Mouse (Mus musculus) midbrain, embryonic 12.5 days (tissue): ENCODE measurements at regions not wholly inside any gene's neighbourhood (a gene's known extent, or its start where the extent isn't known, plus 50 kb on each side); places are given as distances from the start of the nearest gene placed in this dataset.

Experiments
- ATAC-seq: fragments of 200-750 bp; cut with Nextera tagmentation; 2 replicates; pipeline ENCODE4 v1.8.0; 2017; ENCODE audit warnings: low read depth, moderate TSS enrichment, moderate library complexity; ENCODE audit not compliant: low FRiP score
- H3K27ac ChIP-seq: fragments of 300-500 bp; sonication (generic); replicated peaks from 2 replicates; pipeline ENCODE4 v1.5.1; 2016; ENCODE audit warnings: mild to moderate bottlenecking
- H3K27me3 ChIP-seq: fragments of 300-500 bp; sonication (generic); 2 replicates; pipeline ENCODE4 v1.6.1; 2016; ENCODE audit warnings: mild to moderate bottlenecking
- H3K36me3 ChIP-seq: fragments of 300-500 bp; sonication (generic); 2 replicates; pipeline ENCODE4 v1.6.1; 2016
- H3K4me1 ChIP-seq: fragments of 300-500 bp; sonication (generic); 2 replicates; pipeline ENCODE4 v1.6.1; 2016
- H3K4me2 ChIP-seq: fragments of 300-500 bp; sonication (generic); replicated peaks from 2 replicates; pipeline ENCODE4 v1.6.1; 2016; ENCODE audit warnings: mild to moderate bottlenecking, moderate library complexity
- H3K4me3 ChIP-seq: fragments of 300-500 bp; sonication (generic); 2 replicates; pipeline ENCODE4 v1.5.1; 2016; ENCODE audit warnings: mild to moderate bottlenecking
- H3K9ac ChIP-seq: fragments of 300-500 bp; sonication (generic); replicated peaks from 2 replicates; pipeline ENCODE4 v1.6.1; 2016; ENCODE audit warnings: mild to moderate bottlenecking, moderate library complexity
- H3K9me3 ChIP-seq: fragments of 300-500 bp; sonication (generic); 2 replicates; pipeline ENCODE4 v1.6.1; 2016; ENCODE audit warnings: mild to moderate bottlenecking
- WGBS: fragments of 180-500 bp; shearing (Covaris S2); methylation state at CpG from one replicate; pipeline ENCODE4 v1.1.7; 2016; 5-methylcytosine and 5-hydroxymethylcytosine counted together

DNA sequence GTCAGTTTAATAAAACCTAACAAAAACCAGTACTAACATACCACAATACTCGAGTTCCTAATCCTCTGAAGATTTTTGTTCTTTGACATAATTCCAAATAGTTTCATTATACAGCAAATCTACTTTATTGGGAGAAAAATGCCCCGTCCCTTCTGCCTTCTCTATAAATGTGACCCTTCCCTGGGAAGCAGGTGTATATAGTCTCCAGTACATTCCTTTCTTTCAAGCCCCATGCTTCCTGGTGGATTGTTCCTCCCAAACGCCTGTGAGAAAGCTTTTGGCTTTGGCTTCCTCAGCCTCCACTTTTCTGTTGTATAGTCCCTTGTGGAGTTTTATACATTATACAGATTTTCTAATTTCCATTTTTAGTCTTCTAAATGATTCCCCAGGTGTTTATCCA is 1001.8 kb upstream of the Tenm3 start:
- ATAC-seq = no peak
- 0 out of 2 replicates have a peak, but pooled peaks cover 4% of the 10 kb centered on the region for H3K9me3 ChIP-seq
- H3K4me3 ChIP-seq = no peak overlapping the region
- H3K4me2 ChIP-seq = no peak overlapping the region
- 75% methylated on average over 3 of the region's 3 CpGs for WGBS
- no peaks in the 10 kb centered on the region for H3K36me3 ChIP-seq
- no peaks in the 10 kb centered on the region for H3K27me3 ChIP-seq
- no peaks in the 10 kb centered on the region for H3K4me1 ChIP-seq
- H3K27ac ChIP-seq = no peak overlapping the region
- no peak overlapping the region for H3K9ac ChIP-seq

DNA sequence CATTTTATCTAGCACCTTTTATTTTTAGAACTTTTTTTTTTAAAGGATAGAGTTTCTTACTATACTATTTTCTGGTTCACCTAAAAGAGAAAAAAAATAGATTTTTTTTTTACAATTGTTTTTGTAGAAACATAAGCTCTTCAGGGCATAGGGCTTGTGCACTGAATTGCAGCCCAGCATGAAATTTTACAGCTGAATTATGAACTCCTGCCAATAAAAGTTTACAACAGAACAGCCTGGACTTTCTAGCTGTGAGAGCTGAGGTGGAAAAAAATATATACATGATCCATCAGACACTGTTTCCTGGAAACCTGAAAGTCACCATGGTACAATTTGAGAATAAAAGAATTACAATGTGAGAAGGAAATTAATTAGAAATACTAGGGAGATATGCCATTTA is 988.2 kb upstream of the Tenm3 start:
- Histone ChIP-seq H3K4me2 (no peak overlapping the region), H3K27ac (no peak overlapping the region), H3K4me1 (no peaks in the 10 kb centered on the region), H3K9ac (no peak overlapping the region), H3K9me3 (no peaks in the 10 kb centered on the region), H3K4me3 (no peak overlapping the region), H3K27me3 (no peaks in the 10 kb centered on the region), H3K36me3 (no peaks in the 10 kb centered on the region)
- no peak for ATAC-seq

DNA sequence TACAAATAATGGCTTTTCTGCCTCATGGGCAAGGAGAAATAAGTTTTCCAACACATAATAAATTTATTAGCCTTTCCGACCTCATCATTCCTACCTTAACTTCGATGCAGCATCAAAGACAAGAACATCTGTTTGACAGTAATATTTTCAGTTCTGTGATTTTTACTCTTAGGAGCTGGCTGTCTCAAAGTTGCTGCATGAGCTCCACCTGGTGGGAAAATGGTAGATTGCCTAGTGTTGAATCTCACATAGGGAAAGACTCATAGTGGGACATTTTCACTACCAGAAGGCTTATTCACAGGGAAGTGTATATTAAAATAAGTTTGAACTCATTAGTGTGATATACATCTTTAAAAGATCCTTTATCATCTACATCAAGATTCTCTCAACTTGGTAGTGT is 985.6 kb upstream of the Tenm3 start:
- H3K9ac ChIP-seq = no peak overlapping the region
- no peaks in the 10 kb centered on the region for H3K9me3 ChIP-seq
- no peak overlapping the region for H3K4me3 ChIP-seq
- H3K4me1 ChIP-seq = no peaks in the 10 kb centered on the region
- no peaks in the 10 kb centered on the region for H3K36me3 ChIP-seq
- ATAC-seq = 0 out of 2 replicates have a peak, but pooled peaks have one; percentile 56
- no peak overlapping the region for H3K4me2 ChIP-seq
- H3K27ac ChIP-seq = no peak overlapping the region
- WGBS = 31% methylated on average over 2 of the region's 2 CpGs
- no peaks in the 10 kb centered on the region for H3K27me3 ChIP-seq

DNA sequence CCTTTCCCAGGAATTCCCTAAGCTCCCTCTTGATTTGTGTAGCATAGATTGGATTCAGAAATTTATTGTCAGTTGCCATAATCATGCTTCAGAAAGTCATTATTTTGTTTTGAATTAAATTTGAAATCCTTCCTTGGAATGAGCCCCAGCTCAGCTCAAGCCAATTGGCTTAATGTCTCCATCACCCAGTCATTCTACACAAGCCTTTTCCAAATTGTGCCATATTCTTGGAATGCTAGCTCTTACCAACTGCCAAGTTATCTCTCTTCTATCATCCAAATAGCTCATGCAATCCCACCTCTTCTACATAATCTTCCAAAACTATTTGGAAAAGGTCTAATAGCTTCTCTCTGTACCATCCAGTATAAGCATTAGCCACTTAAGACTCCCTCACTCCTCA is 982.5 kb upstream of the Tenm3 start:
- Histone ChIP-seq H3K36me3 (no peaks in the 10 kb centered on the region), H3K4me2 (no peak overlapping the region), H3K27me3 (no peaks in the 10 kb centered on the region), H3K9ac (no peak overlapping the region), H3K4me3 (no peak overlapping the region), H3K9me3 (no peaks in the 10 kb centered on the region), H3K27ac (no peak overlapping the region), H3K4me1 (peaks cover 4% of the 10 kb centered on the region; the same call in 1 of the 2 replicates)
- ATAC-seq = no peak

DNA sequence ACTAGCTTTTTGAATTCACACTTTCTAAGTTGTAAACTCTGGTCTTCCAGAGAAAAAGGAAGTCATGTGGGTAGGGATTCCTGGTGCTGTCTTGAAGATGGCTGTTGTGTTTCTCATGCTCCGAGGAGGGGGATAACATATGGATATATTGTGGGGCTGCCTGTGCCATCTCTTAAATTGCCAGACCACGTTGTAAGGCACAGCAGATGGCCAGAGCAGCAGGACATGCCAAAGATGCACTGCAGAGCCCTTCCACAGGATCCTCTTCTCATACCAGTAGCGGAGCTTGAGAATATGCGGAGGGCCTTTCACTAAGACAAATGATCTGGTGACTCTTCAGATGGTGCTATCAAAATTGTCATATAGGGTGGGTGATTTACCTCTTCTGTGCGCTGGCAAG is 981.2 kb upstream of the Tenm3 start:
- WGBS = 81% methylated on average over 5 of the region's 5 CpGs
- no peaks in the 10 kb centered on the region for H3K27me3 ChIP-seq
- H3K4me1 ChIP-seq = peaks cover 4% of the 10 kb centered on the region; the same call in 1 of the 2 replicates
- H3K27ac ChIP-seq = no peak overlapping the region
- H3K36me3 ChIP-seq = no peaks in the 10 kb centered on the region
- no peak overlapping the region for H3K4me3 ChIP-seq
- no peak overlapping the region for H3K9ac ChIP-seq
- no peak overlapping the region for H3K4me2 ChIP-seq
- no peaks in the 10 kb centered on the region for H3K9me3 ChIP-seq
- ATAC-seq = no peak

DNA sequence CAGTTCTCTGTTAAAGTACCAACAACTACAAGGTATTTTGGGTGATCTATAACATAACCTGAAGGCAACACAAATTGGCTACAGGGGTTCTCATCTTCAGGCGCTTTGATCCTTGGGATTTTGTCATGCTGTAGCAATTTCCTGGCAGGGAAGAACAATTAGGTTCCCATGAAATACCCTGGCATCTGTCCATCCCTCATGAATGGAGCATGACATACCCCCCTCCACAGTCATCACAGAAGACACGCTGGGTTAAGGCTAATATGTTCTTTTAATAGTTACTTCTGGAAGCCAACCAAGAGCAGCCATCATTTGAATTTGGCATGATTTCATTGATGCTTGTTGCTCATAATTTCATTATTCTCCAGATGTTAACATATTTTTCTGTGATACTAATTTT is 979.0 kb upstream of the Tenm3 start:
- H3K27ac ChIP-seq = no peak overlapping the region
- 66% methylated on average over 2 of the region's 2 CpGs for WGBS
- H3K4me3 ChIP-seq = no peak overlapping the region
- H3K36me3 ChIP-seq = no peaks in the 10 kb centered on the region
- H3K27me3 ChIP-seq = no peaks in the 10 kb centered on the region
- no peak for ATAC-seq
- no peak overlapping the region for H3K9ac ChIP-seq
- no peaks in the 10 kb centered on the region for H3K9me3 ChIP-seq
- H3K4me2 ChIP-seq = no peak overlapping the region
- peaks cover 4% of the 10 kb centered on the region; the same call in 1 of the 2 replicates for H3K4me1 ChIP-seq

DNA sequence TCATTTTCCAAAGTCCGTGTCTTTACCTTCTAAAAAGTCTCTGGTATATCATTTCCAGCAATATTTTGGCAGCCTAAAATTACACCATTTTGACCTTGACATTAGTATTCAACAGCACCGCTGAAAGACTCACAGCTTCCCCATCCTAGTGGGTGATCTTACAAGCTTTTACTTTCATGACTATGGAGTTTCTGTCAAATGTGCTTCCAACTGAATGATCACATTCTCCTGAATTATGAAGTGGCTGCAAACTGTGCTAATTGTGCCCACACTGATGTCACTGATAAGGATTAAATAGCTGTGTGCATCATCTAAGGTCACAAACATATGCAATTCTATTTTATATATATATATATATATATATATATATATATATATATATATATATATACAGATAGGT is 955.5 kb upstream of the Tenm3 start:
- Histone ChIP-seq H3K27ac (no peak overlapping the region), H3K4me3 (no peak overlapping the region), H3K9me3 (no peaks in the 10 kb centered on the region), H3K4me1 (peaks cover 8% of the 10 kb centered on the region), H3K9ac (no peak overlapping the region), H3K27me3 (no peaks in the 10 kb centered on the region), H3K36me3 (no peaks in the 10 kb centered on the region), H3K4me2 (no peak overlapping the region)
- no peak for ATAC-seq
- WGBS = 83% methylated on average over 2 of the region's 2 CpGs

DNA sequence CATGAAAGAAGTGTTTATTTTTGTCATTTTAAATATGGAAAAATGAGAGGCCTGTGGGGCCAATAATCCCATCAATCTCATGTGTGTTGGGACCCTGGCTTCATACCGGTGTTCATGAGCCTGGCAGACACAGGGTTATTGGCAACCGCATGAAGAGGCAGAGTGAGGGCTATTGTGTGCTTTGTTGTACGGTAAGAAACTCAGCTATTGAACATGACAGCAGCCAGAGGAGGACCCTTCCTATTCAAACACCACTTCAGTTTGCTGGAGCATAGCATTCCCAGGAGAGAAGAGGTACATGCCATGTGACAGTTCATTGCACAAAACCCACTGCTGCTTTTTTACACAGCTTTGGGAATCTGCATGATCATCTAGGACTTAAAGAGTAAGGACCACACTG is 953.0 kb upstream of the Tenm3 start:
- H3K9ac ChIP-seq = no peak overlapping the region
- H3K27me3 ChIP-seq = no peaks in the 10 kb centered on the region
- H3K4me3 ChIP-seq = no peak overlapping the region
- H3K9me3 ChIP-seq = no peaks in the 10 kb centered on the region
- no peak for ATAC-seq
- peaks cover 12% of the 10 kb centered on the region for H3K4me1 ChIP-seq
- H3K36me3 ChIP-seq = no peaks in the 10 kb centered on the region
- WGBS = 40% methylated on average over 3 of the region's 3 CpGs
- no peak overlapping the region for H3K27ac ChIP-seq
- no peak overlapping the region for H3K4me2 ChIP-seq

DNA sequence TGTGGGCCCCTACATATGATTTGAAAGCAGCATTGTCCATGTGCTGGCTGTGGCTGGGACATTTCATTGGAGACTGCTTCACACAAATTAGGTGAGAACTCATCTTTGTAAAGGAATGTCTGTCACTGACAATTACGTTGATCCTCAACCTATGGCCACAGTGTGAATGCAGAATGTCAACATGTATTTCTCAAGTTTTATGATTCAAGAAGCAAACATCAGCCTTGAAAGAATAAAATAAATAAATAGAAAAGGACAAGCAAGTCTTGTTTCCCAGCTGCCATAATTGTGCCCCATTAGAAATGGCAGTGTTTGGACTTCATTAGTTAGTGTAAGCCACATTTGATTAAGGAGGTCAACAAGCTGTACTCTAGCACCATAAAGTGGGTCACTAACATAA is 950.7 kb upstream of the Tenm3 start:
- 86% methylated on average over 1 of the region's 1 CpGs for WGBS

DNA sequence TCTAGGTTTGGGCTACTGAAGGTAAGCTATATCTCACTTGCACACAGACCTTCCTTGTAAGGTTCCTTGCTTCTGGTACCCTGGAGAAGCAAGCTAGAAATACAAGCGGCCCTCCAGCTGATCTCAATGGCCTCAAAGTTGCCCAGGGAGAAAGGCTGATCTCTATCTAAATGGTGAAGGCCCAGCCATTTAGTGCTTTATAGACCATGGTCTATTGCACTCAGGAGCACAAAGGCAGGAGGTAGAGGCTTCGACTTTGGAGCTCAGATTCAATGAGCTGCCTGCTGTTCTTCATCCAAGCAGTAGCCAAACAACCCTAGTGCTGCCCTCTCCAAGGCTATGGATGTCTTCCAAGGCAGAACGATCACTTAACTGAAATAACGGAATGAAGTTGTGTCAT is 926.1 kb upstream of the Tenm3 start:
- Histone ChIP-seq H3K27me3 (no peaks in the 10 kb centered on the region), H3K4me1 (peaks cover 4% of the 10 kb centered on the region; the same call in 1 of the 2 replicates), H3K9me3 (no peaks in the 10 kb centered on the region), H3K4me2 (no peak overlapping the region), H3K36me3 (no peaks in the 10 kb centered on the region), H3K4me3 (no peak overlapping the region), H3K27ac (no peak overlapping the region), H3K9ac (no peak overlapping the region)
- ATAC-seq = no peak
- WGBS = 44% methylated on average over 4 of the region's 4 CpGs

More for the DNA sequence above, 950.7 kb upstream of the Tenm3 start:
- H3K4me1 ChIP-seq = peaks cover 12% of the 10 kb centered on the region
- ATAC-seq = no peak
- H3K4me2 ChIP-seq = no peak overlapping the region
- H3K4me3 ChIP-seq = no peak overlapping the region
- H3K27me3 ChIP-seq = no peaks in the 10 kb centered on the region
- no peaks in the 10 kb centered on the region for H3K9me3 ChIP-seq
- no peaks in the 10 kb centered on the region for H3K36me3 ChIP-seq
- no peak overlapping the region for H3K27ac ChIP-seq
- H3K9ac ChIP-seq = no peak overlapping the region

DNA sequence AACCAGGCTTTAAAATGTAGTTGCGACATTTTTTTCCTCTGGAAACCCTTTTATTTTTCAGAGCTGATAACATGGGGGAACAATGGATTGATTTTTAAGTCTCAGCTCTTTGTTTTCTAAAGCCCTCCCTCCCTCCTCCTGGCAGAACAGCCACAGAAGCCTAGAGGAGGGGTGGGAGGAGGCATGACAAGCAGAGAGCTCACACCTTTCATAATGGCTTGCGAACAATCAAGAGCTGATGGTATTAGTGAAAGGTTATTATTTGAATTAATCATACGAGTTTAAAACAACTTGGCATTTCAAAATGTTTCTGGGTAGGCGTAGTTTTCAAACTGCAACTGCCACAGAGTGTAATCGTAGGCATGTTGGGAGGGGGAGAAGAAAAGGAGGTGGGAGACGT is 894.3 kb upstream of the Tenm3 start:
- ATAC-seq = no peak
- H3K4me1 ChIP-seq = no peaks in the 10 kb centered on the region
- H3K27me3 ChIP-seq = no peaks in the 10 kb centered on the region
- H3K27ac ChIP-seq = no peak overlapping the region
- no peak overlapping the region for H3K4me3 ChIP-seq
- no peak overlapping the region for H3K4me2 ChIP-seq
- H3K9me3 ChIP-seq = no peaks in the 10 kb centered on the region
- no peaks in the 10 kb centered on the region for H3K36me3 ChIP-seq
- WGBS = 69% methylated on average over 6 of the region's 6 CpGs
- no peak overlapping the region for H3K9ac ChIP-seq

DNA sequence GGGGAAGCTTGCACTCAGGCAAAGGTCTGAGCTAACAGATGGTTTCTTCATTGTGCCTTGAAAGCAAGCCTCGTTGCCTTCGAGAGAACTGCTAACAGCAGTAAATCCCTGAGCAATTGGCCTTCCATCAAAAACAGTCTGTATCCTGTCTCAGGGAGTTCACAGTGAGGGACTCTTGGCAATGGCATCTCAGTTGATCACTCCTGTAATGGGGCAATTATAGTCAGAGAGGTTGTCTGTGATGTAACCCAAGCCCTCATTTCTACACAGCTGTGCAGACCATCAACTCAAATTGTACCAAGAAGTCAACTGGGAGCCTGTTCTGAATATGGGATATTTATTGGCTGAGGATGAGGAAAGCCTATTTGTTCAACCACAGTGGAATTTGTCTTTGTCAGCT is 885.4 kb upstream of the Tenm3 start:
- ATAC-seq = no peak
- Histone ChIP-seq H3K36me3 (no peaks in the 10 kb centered on the region), H3K9me3 (no peaks in the 10 kb centered on the region), H3K4me3 (no peak overlapping the region), H3K4me2 (no peak overlapping the region), H3K9ac (no peak overlapping the region), H3K27me3 (no peaks in the 10 kb centered on the region; the same call in 1 of the 2 replicates), H3K27ac (no peak overlapping the region), H3K4me1 (no peaks in the 10 kb centered on the region)
- WGBS = 75% methylated on average over 2 of the region's 2 CpGs

DNA sequence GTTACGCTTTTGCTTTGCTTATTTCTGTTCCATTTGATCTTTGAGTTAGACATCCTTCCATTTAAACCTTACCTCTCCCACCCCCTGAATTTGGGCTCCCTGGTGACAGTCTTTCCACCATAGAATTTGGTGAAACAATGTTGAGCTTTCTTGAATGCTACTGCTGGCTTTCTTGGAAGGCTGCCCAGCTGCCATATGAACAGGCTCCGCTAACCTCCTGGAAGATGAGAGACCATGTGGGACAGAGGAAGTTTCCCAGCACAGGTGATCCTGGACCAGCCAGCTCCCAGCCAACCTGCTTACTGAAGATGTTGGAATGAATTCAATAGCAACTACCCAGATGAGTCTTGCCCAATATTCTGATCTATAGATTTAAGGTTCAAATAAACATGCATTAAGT is 868.6 kb upstream of the Tenm3 start:
- Histone ChIP-seq H3K4me2 (no peak overlapping the region), H3K27me3 (no peaks in the 10 kb centered on the region), H3K9ac (no peak overlapping the region), H3K36me3 (no peaks in the 10 kb centered on the region), H3K27ac (no peak overlapping the region), H3K9me3 (no peaks in the 10 kb centered on the region), H3K4me1 (no peaks in the 10 kb centered on the region), H3K4me3 (no peak overlapping the region)
- no peak for ATAC-seq
- WGBS = 82% methylated on average over 2 of the region's 2 CpGs
